Mouse (Mus musculus) neural tube, embryonic 14.5 days (tissue): Measurements from ENCODE around the gene E330017A01Rik. TPM values are rescaled to one million over a fixed set of nuclear protein-coding genes. Genes with fewer than 3 reads are reported as not detected.
"Not testable (repeated sequence)": the region's sequence is repeated elsewhere in the genome, so short reads cannot be mapped to it uniquely, and the experiment has no call there.

Experiments used
- ATAC-seq: fragments of 200-750 bp; cut with Nextera tagmentation; 2 replicates; pipeline ENCODE4 v1.8.0; 2017; ENCODE audit warnings: low read depth, mild to moderate bottlenecking, moderate TSS enrichment, moderate library complexity
- H3K27ac ChIP-seq: fragments of 300-500 bp; sonication (generic); 2 replicates; pipeline ENCODE4 v1.5.1; 2014; ENCODE audit warnings: low read depth, mild to moderate bottlenecking, control low read depth, low read length, moderate library complexity, mixed read lengths
- H3K27me3 ChIP-seq: fragments of 300-500 bp; sonication (generic); 2 replicates; pipeline ENCODE4 v1.6.1; 2014; ENCODE audit warnings: low read length; ENCODE audit not compliant: control insufficient read depth, insufficient read depth
- H3K36me3 ChIP-seq: fragments of 300-500 bp; sonication (generic); 2 replicates; pipeline ENCODE4 v1.6.1; 2014; ENCODE audit warnings: low read length, mixed read lengths; ENCODE audit not compliant: control insufficient read depth, insufficient read depth
- H3K4me1 ChIP-seq: fragments of 300-500 bp; sonication (generic); 2 replicates; pipeline ENCODE4 v1.6.1; 2014; ENCODE audit warnings: low read length; ENCODE audit not compliant: control insufficient read depth, insufficient read depth
- H3K4me2 ChIP-seq: fragments of 300-500 bp; sonication (generic); 2 replicates; pipeline ENCODE4 v1.6.1; 2014; ENCODE audit warnings: mild to moderate bottlenecking, low read depth, low read length, control low read depth
- H3K4me3 ChIP-seq: fragments of 300-500 bp; sonication (generic); 2 replicates; pipeline ENCODE4 v1.5.1; 2014; ENCODE audit warnings: low read depth, low read length, control low read depth, mixed read lengths
- H3K9ac ChIP-seq: fragments of 300-500 bp; sonication (generic); replicated peaks from 2 replicates; pipeline ENCODE4 v1.6.1; 2014; ENCODE audit warnings: low read depth, mild to moderate bottlenecking, control low read depth, low read length, mixed read lengths
- H3K9me3 ChIP-seq: fragments of 300-500 bp; sonication (generic); 2 replicates; pipeline ENCODE4 v1.6.1; 2016; ENCODE audit warnings: low read length; ENCODE audit not compliant: control insufficient read depth
- WGBS: fragments of 180-500 bp; shearing (Covaris S2); extraction: QIAGEN DNeasy Blood & Tissue Kit; methylation state at CpG from one replicate; pipeline ENCODE4 v1.1.7; 2014; 5-methylcytosine and 5-hydroxymethylcytosine counted together
- polyA plus RNA-seq: library from polyadenylated mRNA; unstranded; fragments of >200 nt; fragmentation: Nextera tagmentation; extraction: Ambion mirVana; gene quantifications from 2 replicates; pipeline ENCODE4 v1.2.1, GENCODE M21; 2014

E330017A01Rik gene
- polyA plus RNA-seq, 1 experiment from 2014 or later = not detected

DNA sequence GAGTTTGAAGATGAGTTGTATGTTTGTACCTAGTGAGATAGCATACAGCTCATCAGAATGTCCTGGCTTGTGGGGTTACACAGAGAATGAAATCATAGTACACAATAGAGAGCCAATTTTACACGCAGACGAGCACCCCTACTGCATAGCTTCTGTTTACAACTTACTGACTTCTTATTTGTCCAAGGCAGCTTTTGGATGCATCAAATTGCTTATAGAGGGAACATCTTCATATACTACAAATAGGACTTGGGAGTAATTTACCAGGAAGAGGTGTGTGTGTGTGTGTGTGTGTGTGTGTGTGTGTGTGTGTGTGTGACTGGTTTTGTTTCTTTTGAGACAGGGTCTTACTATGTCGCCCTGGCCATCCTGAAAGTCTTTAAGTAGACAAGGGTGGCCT, 30.0 kb upstream of the E330017A01Rik start:
- ATAC-seq = no peak
- 85% methylated on average over 3 of the region's 3 CpGs for WGBS
- Histone ChIP-seq H3K4me1 (peaks cover 5% of the 10 kb centered on the region; the same call in 1 of the 2 replicates), H3K4me3 (no peak overlapping the region), H3K36me3 (no peaks in the 10 kb centered on the region), H3K9ac (no peak overlapping the region), H3K27ac (no peak overlapping the region), H3K9me3 (no peaks in the 10 kb centered on the region), H3K27me3 (no peaks in the 10 kb centered on the region), H3K4me2 (no peak overlapping the region)

- H3K4me2 ChIP-seq, ATAC-seq, H3K9me3 ChIP-seq, H3K27ac ChIP-seq, H3K36me3 ChIP-seq, H3K9ac ChIP-seq, H3K27me3 ChIP-seq, H3K4me3 ChIP-seq, H3K4me1 ChIP-seq: not testable (repeated sequence)
- WGBS = 84% methylated on average over 3 of the region's 3 CpGs
Observed at GRCm38 (mm10) chr16:58666681-58667080, 28.1 kb upstream of the E330017A01Rik start.

GRCm38 (mm10) chr16:58665137-58665536, 26.6 kb upstream of the E330017A01Rik start:
- not testable (repeated sequence) for H3K4me2 ChIP-seq, H3K27me3 ChIP-seq, H3K36me3 ChIP-seq, H3K4me3 ChIP-seq, H3K9me3 ChIP-seq, H3K27ac ChIP-seq, H3K9ac ChIP-seq, H3K4me1 ChIP-seq, ATAC-seq

GRCm38 (mm10) chr16:58663816-58664215, 25.3 kb upstream of the E330017A01Rik start:
- H3K27me3 ChIP-seq = no peaks in the 10 kb centered on the region
- no peak overlapping the region for H3K4me2 ChIP-seq
- WGBS = 97% methylated on average over 2 of the region's 2 CpGs
- H3K9me3 ChIP-seq = no peaks in the 10 kb centered on the region
- H3K9ac ChIP-seq = no peak overlapping the region
- no peaks in the 10 kb centered on the region for H3K4me1 ChIP-seq
- no peak overlapping the region for H3K4me3 ChIP-seq
- ATAC-seq = no peak
- H3K27ac ChIP-seq = no peak overlapping the region
- no peaks in the 10 kb centered on the region for H3K36me3 ChIP-seq

GRCm38 (mm10) chr16:58663021-58663420, 24.5 kb upstream of the E330017A01Rik start:
- no peaks in the 10 kb centered on the region for H3K9me3 ChIP-seq
- WGBS = 71% methylated on average over 5 of the region's 5 CpGs
- no peaks in the 10 kb centered on the region for H3K27me3 ChIP-seq

DNA sequence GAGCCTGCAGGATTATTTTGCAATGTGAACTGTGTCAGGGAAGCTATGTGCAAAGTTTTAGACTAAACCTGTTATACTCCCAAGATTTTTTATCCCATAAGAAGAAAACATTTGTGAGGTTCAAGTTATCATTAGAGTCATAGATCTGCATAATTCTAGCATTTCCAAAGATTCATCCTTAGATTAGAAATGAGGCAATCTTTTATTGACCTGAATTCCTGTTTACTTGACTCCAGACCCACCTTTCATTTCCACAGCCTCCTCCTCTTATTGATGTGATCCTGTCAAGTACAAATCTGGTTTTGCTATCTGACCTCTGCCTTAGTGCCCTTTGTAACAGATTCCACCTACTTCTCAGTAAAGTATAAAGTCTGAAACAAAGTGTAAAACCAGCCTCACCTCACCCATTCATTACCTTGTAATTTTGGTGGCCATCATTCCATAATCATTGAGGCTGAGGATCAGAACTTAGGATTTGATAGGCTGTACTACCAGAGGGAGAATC, 23.8 kb upstream of the E330017A01Rik start:
- no peaks in the 10 kb centered on the region for H3K9me3 ChIP-seq
- no peak for ATAC-seq
- H3K9ac ChIP-seq = no peak overlapping the region
- H3K36me3 ChIP-seq = no peaks in the 10 kb centered on the region
- H3K4me1 ChIP-seq = no peaks in the 10 kb centered on the region
- no peak overlapping the region for H3K4me3 ChIP-seq
- no peak overlapping the region for H3K27ac ChIP-seq
- H3K27me3 ChIP-seq = no peaks in the 10 kb centered on the region
- no peak overlapping the region for H3K4me2 ChIP-seq

More at GRCm38 (mm10) chr16:58663021-58663420, 24.5 kb upstream of the E330017A01Rik start:
- no peak overlapping the region for H3K27ac ChIP-seq
- H3K36me3 ChIP-seq = no peaks in the 10 kb centered on the region
- ATAC-seq = peak; percentile 63; the same call in 1 of the 2 replicates
- no peak overlapping the region for H3K9ac ChIP-seq
- H3K4me3 ChIP-seq = no peak overlapping the region
- no peaks in the 10 kb centered on the region for H3K4me1 ChIP-seq
- H3K4me2 ChIP-seq = no peak overlapping the region

GRCm38 (mm10) chr16:58661826-58662225, 23.3 kb upstream of the E330017A01Rik start:
- no peaks in the 10 kb centered on the region for H3K27me3 ChIP-seq
- no peaks in the 10 kb centered on the region for H3K4me1 ChIP-seq
- no peak for ATAC-seq
- H3K27ac ChIP-seq = no peak overlapping the region
- no peak overlapping the region for H3K4me3 ChIP-seq
- 81% methylated on average over 5 of the region's 5 CpGs for WGBS
- H3K9ac ChIP-seq = no peak overlapping the region
- no peak overlapping the region for H3K4me2 ChIP-seq
- no peaks in the 10 kb centered on the region for H3K9me3 ChIP-seq
- H3K36me3 ChIP-seq = no peaks in the 10 kb centered on the region

- no peak overlapping the region for H3K9ac ChIP-seq
- no peak overlapping the region for H3K27ac ChIP-seq
- no peaks in the 10 kb centered on the region for H3K4me1 ChIP-seq
- H3K4me2 ChIP-seq = no peak overlapping the region
- no peaks in the 10 kb centered on the region for H3K27me3 ChIP-seq
- 94% methylated on average over 6 of the region's 6 CpGs for WGBS
- H3K4me3 ChIP-seq = no peak overlapping the region
- H3K9me3 ChIP-seq = no peaks in the 10 kb centered on the region
- no peaks in the 10 kb centered on the region for H3K36me3 ChIP-seq
- ATAC-seq = no peak
Observed at GRCm38 (mm10) chr16:58658668-58659067, 20.1 kb upstream of the E330017A01Rik start.

DNA sequence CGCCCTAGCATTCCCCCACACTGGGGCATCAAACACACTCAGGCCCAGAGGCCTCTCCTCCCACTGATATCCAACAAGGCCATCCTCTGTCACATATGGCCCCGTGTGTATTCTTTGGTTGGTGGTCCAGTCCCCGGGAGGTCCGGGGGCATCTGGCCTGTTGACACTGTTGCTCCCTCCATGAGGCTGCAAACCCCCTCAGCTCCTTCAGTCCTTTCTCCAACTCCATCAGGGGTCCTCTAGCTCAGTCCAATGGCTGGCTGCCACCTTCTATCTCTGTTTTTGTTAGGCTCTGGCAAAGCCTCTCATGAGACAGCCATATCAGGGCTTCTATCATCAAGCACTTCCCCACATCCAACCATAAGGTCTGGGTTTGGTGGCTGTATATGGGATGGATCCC, 18.0 kb upstream of the E330017A01Rik start:
- Histone ChIP-seq H3K27ac (no peak overlapping the region), H3K4me2 (no peak overlapping the region), H3K36me3 (no peaks in the 10 kb centered on the region), H3K4me1 (no peaks in the 10 kb centered on the region), H3K4me3 (no peak overlapping the region), H3K27me3 (no peaks in the 10 kb centered on the region), H3K9me3 (no peaks in the 10 kb centered on the region), H3K9ac (no peak overlapping the region)
- 93% methylated on average over 4 of the region's 4 CpGs for WGBS
- ATAC-seq = no peak

GRCm38 (mm10) chr16:58655751-58656150, 17.2 kb upstream of the E330017A01Rik start:
- no peak overlapping the region for H3K4me3 ChIP-seq
- no peak for ATAC-seq
- no peaks in the 10 kb centered on the region for H3K4me1 ChIP-seq
- H3K36me3 ChIP-seq = no peaks in the 10 kb centered on the region
- no peaks in the 10 kb centered on the region for H3K27me3 ChIP-seq
- no peak overlapping the region for H3K9ac ChIP-seq
- H3K4me2 ChIP-seq = no peak overlapping the region
- no peaks in the 10 kb centered on the region for H3K9me3 ChIP-seq
- no peak overlapping the region for H3K27ac ChIP-seq
